Mouse (Mus musculus) G1E (cell line): ENCODE results near the gene D8Ertd738e.

Source experiments
- CTCF ChIP-seq: IDR thresholded peaks from 2 replicates; pipeline ENCODE4 v1.5.1; 2012; ENCODE audit warnings: low read depth, low read length, inconsistent platforms, mixed read lengths
- GATA1 ChIP-seq: IDR thresholded peaks from 2 replicates; pipeline ENCODE4 v1.6.1; 2012; ENCODE audit warnings: borderline replicate concordance, low read length, inconsistent platforms, mixed read lengths
- TAL1 ChIP-seq: conservative IDR thresholded peaks from 2 replicates; pipeline ENCODE4 v1.6.1; 2012; ENCODE audit warnings: low read depth, low read length, inconsistent platforms, mixed read lengths

- TF ChIP-seq CTCF (no peak), GATA1 (no peak), TAL1 (no peak)
These were observed 49.4 kb downstream of the D8Ertd738e start for GRCm38 (mm10) chr8:84200126-84200555.
